Mouse (Mus musculus) gonadal fat pad, adult 2 months (tissue): Measurements from ENCODE around the gene 2700097O09Rik. TPM values are rescaled to one million over a fixed set of nuclear protein-coding genes. Genes with fewer than 3 reads are reported as not detected.

Source experiments
- polyA plus RNA-seq: library from polyadenylated mRNA; depleted of rRNA; stranded (reverse); fragments of >200 nt; gene quantifications from 2 replicates; pipeline ENCODE4 v1.2.3, GENCODE M21; 2012; rRNA removed

2700097O09Rik gene
- polyA plus RNA-seq, 1 experiment, result 7.1 TPM

Other genes with a start within 250 kb of the 2700097O09Rik start
- gene Cfl2, start 217.2 kb downstream of the 2700097O09Rik start, polyA plus RNA-seq, result 27.1 and 41.5 TPM in 2 replicates
- not detected in 2 replicates for gene Gm20403, start 93.6 kb downstream of the 2700097O09Rik start, polyA plus RNA-seq
- 4.6 and 5.4 TPM in 2 replicates for gene Baz1a, start 65.8 kb downstream of the 2700097O09Rik start, polyA plus RNA-seq
- gene Srp54a, start 152 bp upstream of the 2700097O09Rik start, polyA plus RNA-seq, result 19.2 and 20.4 TPM in 2 replicates
- 7.7 and 8.6 TPM in 2 replicates for gene Fam177a, start 44.4 kb upstream of the 2700097O09Rik start, polyA plus RNA-seq
- gene Srp54b, start 75.0 kb upstream of the 2700097O09Rik start, polyA plus RNA-seq, result 13.9 and 22.1 TPM in 2 replicates
- 1.1 TPM in 1 of 2 replicates, not detected in the other for gene 1700047I17Rik2, start 119.5 kb upstream of the 2700097O09Rik start, polyA plus RNA-seq
- gene Srp54c, start 150.1 kb upstream of the 2700097O09Rik start, polyA plus RNA-seq, result 14.4 and 14.9 TPM in 2 replicates
- gene 1110008L16Rik, start 219.5 kb upstream of the 2700097O09Rik start, polyA plus RNA-seq, result 7.8 and 10.0 TPM in 2 replicates
- gene Ppp2r3c, start 222.9 kb upstream of the 2700097O09Rik start, polyA plus RNA-seq, result 2.3 and 2.4 TPM in 2 replicates